Mouse (Mus musculus): ENCODE measurements at regions not wholly inside any gene's neighbourhood (a gene's known extent, or its start where the extent isn't known, plus 50 kb on each side); places are given as distances from the start of the nearest gene placed in this dataset.

- no peak overlapping the region for H3K4me3 ChIP-seq (ENCODE audit: low read length)
- no peak overlapping the region for H3K9ac ChIP-seq (ENCODE audit: low read length)
- no peak overlapping the region for H3K4me2 ChIP-seq (ENCODE audit: low read depth, low read length)
- H3K4me1 ChIP-seq (replicated peaks; ENCODE audit: control insufficient read depth, insufficient read depth, low read length), result no peaks in the 10 kb centered on the region
- no peak for ATAC-seq (ENCODE audit: low read depth)
- H3K36me3 ChIP-seq (ENCODE audit: control insufficient read depth, insufficient read depth, low read length), result no peaks in the 10 kb centered on the region
- no peaks in the 10 kb centered on the region for H3K27me3 ChIP-seq (ENCODE audit: control insufficient read depth, insufficient read depth, low read depth, low read length)
- H3K9me3 ChIP-seq (ENCODE audit: control insufficient read depth, low read length), result no peaks in the 10 kb centered on the region
- H3K27ac ChIP-seq (ENCODE audit: low read length), result no peak overlapping the region
- WGBS, result 46% methylated on average over 2 of the region's 2 CpGs
Measured at GRCm38 (mm10) chr12:90664436-90664835, 73.8 kb downstream of the Dio2 start.

- 76% methylated on average over 5 of the region's 5 CpGs for WGBS
- Histone ChIP-seq H3K4me1 (replicated peaks; ENCODE audit: control insufficient read depth, insufficient read depth, low read length) (no peaks in the 10 kb centered on the region), H3K9ac (ENCODE audit: low read length) (no peak overlapping the region), H3K4me2 (ENCODE audit: low read depth, low read length) (no peak overlapping the region), H3K4me3 (ENCODE audit: low read length) (no peak overlapping the region), H3K27me3 (ENCODE audit: control insufficient read depth, insufficient read depth, low read depth, low read length) (no peaks in the 10 kb centered on the region), H3K36me3 (ENCODE audit: control insufficient read depth, insufficient read depth, low read length) (no peaks in the 10 kb centered on the region), H3K27ac (ENCODE audit: low read length) (no peak overlapping the region), H3K9me3 (ENCODE audit: control insufficient read depth, low read length) (no peaks in the 10 kb centered on the region)
- ATAC-seq (ENCODE audit: low read depth), result no peak
Measured at GRCm38 (mm10) chr12:90645452-90645851, 92.8 kb downstream of the Dio2 start.

- H3K4me3 ChIP-seq (ENCODE audit: low read length), result no peak overlapping the region
- no peaks in the 10 kb centered on the region for H3K27me3 ChIP-seq (ENCODE audit: control insufficient read depth, insufficient read depth, low read depth, low read length)
- H3K9me3 ChIP-seq (ENCODE audit: control insufficient read depth, low read length), result no peaks in the 10 kb centered on the region
- no peak overlapping the region for H3K4me2 ChIP-seq (ENCODE audit: low read depth, low read length)
- peak; percentile 43; the same call in 1 of the 2 replicates for ATAC-seq (ENCODE audit: low read depth)
- no peak overlapping the region for H3K27ac ChIP-seq (ENCODE audit: low read length)
- H3K9ac ChIP-seq (ENCODE audit: low read length), result no peak overlapping the region
- 0% methylated on average over 1 of the region's 1 CpGs for WGBS
- H3K36me3 ChIP-seq (ENCODE audit: control insufficient read depth, insufficient read depth, low read length), result no peaks in the 10 kb centered on the region
- no peaks in the 10 kb centered on the region for H3K4me1 ChIP-seq (replicated peaks; ENCODE audit: control insufficient read depth, insufficient read depth, low read length)
Measured at GRCm38 (mm10) chr12:90643891-90644290, 94.3 kb downstream of the Dio2 start.

GRCm38 (mm10) chr12:90624856-90625255 is 113.4 kb downstream of the Dio2 start:
- Histone ChIP-seq H3K27me3 (ENCODE audit: control insufficient read depth, insufficient read depth, low read depth, low read length) (no peaks in the 10 kb centered on the region), H3K9me3 (ENCODE audit: control insufficient read depth, low read length) (no peaks in the 10 kb centered on the region), H3K27ac (ENCODE audit: low read length) (no peak overlapping the region), H3K4me2 (ENCODE audit: low read depth, low read length) (no peak overlapping the region), H3K9ac (ENCODE audit: low read length) (no peak overlapping the region), H3K4me3 (ENCODE audit: low read length) (no peak overlapping the region), H3K4me1 (replicated peaks; ENCODE audit: control insufficient read depth, insufficient read depth, low read length) (no peaks in the 10 kb centered on the region), H3K36me3 (ENCODE audit: control insufficient read depth, insufficient read depth, low read length) (no peaks in the 10 kb centered on the region)
- ATAC-seq (ENCODE audit: low read depth), result no peak

- no peak overlapping the region for H3K9ac ChIP-seq (ENCODE audit: low read length)
- H3K4me2 ChIP-seq (ENCODE audit: low read depth, low read length), result no peak overlapping the region
- no peaks in the 10 kb centered on the region for H3K4me1 ChIP-seq (replicated peaks; ENCODE audit: control insufficient read depth, insufficient read depth, low read length)
- no peak overlapping the region for H3K27ac ChIP-seq (ENCODE audit: low read length)
- no peak overlapping the region for H3K4me3 ChIP-seq (ENCODE audit: low read length)
- 73% methylated on average over 2 of the region's 2 CpGs for WGBS
- no peak for ATAC-seq (ENCODE audit: low read depth)
- H3K27me3 ChIP-seq (ENCODE audit: control insufficient read depth, insufficient read depth, low read depth, low read length), result no peaks in the 10 kb centered on the region
- H3K9me3 ChIP-seq (ENCODE audit: control insufficient read depth, low read length), result no peaks in the 10 kb centered on the region
- no peaks in the 10 kb centered on the region for H3K36me3 ChIP-seq (ENCODE audit: control insufficient read depth, insufficient read depth, low read length)
Measured at GRCm38 (mm10) chr12:90623426-90623825, 114.8 kb downstream of the Dio2 start.

- H3K9me3 ChIP-seq (ENCODE audit: control insufficient read depth, low read length), result no peaks in the 10 kb centered on the region
- H3K36me3 ChIP-seq (ENCODE audit: control insufficient read depth, insufficient read depth, low read length), result no peaks in the 10 kb centered on the region
- ATAC-seq (ENCODE audit: low read depth), result peak; percentile 75; the same call in 1 of the 2 replicates
- H3K4me1 ChIP-seq (replicated peaks; ENCODE audit: control insufficient read depth, insufficient read depth, low read length), result no peaks in the 10 kb centered on the region
- 41% methylated on average over 2 of the region's 2 CpGs for WGBS
- H3K27me3 ChIP-seq (ENCODE audit: control insufficient read depth, insufficient read depth, low read depth, low read length), result no peaks in the 10 kb centered on the region
- no peak overlapping the region for H3K27ac ChIP-seq (ENCODE audit: low read length)
- no peak overlapping the region for H3K9ac ChIP-seq (ENCODE audit: low read length)
- H3K4me2 ChIP-seq (ENCODE audit: low read depth, low read length), result no peak overlapping the region
- H3K4me3 ChIP-seq (ENCODE audit: low read length), result no peak overlapping the region
Measured at GRCm38 (mm10) chr12:90608810-90609209, 129.4 kb downstream of the Dio2 start.

GRCm38 (mm10) chr12:90607894-90608293 is 130.3 kb downstream of the Dio2 start:
- no peak overlapping the region for H3K4me3 ChIP-seq (ENCODE audit: low read length)
- 64% methylated on average over 6 of the region's 6 CpGs for WGBS
- H3K27me3 ChIP-seq (ENCODE audit: control insufficient read depth, insufficient read depth, low read depth, low read length), result no peaks in the 10 kb centered on the region
- no peak overlapping the region for H3K27ac ChIP-seq (ENCODE audit: low read length)
- no peaks in the 10 kb centered on the region for H3K4me1 ChIP-seq (replicated peaks; ENCODE audit: control insufficient read depth, insufficient read depth, low read length)
- H3K4me2 ChIP-seq (ENCODE audit: low read depth, low read length), result no peak overlapping the region
- no peak for ATAC-seq (ENCODE audit: low read depth)
- H3K9ac ChIP-seq (ENCODE audit: low read length), result no peak overlapping the region
- H3K36me3 ChIP-seq (ENCODE audit: control insufficient read depth, insufficient read depth, low read length), result no peaks in the 10 kb centered on the region
- H3K9me3 ChIP-seq (ENCODE audit: control insufficient read depth, low read length), result no peaks in the 10 kb centered on the region

- no peaks in the 10 kb centered on the region for H3K9me3 ChIP-seq (ENCODE audit: control insufficient read depth, low read length)
- H3K9ac ChIP-seq (ENCODE audit: low read length), result no peak overlapping the region
Measured at GRCm38 (mm10) chr12:90580006-90580405, 158.2 kb downstream of the Dio2 start.

GRCm38 (mm10) chr12:90576103-90576502 is 162.1 kb downstream of the Dio2 start:
- Histone ChIP-seq H3K4me3 (ENCODE audit: low read length) (no peak overlapping the region), H3K4me1 (replicated peaks; ENCODE audit: control insufficient read depth, insufficient read depth, low read length) (no peaks in the 10 kb centered on the region), H3K9me3 (ENCODE audit: control insufficient read depth, low read length) (no peaks in the 10 kb centered on the region), H3K36me3 (ENCODE audit: control insufficient read depth, insufficient read depth, low read length) (no peaks in the 10 kb centered on the region), H3K9ac (ENCODE audit: low read length) (no peak overlapping the region), H3K27ac (ENCODE audit: low read length) (no peak overlapping the region), H3K4me2 (ENCODE audit: low read depth, low read length) (no peak overlapping the region), H3K27me3 (ENCODE audit: control insufficient read depth, insufficient read depth, low read depth, low read length) (no peaks in the 10 kb centered on the region)
- ATAC-seq (ENCODE audit: low read depth), result no peak
- 50% methylated on average over 2 of the region's 2 CpGs for WGBS

More at GRCm38 (mm10) chr12:90580006-90580405, 158.2 kb downstream of the Dio2 start:
- no peak for ATAC-seq (ENCODE audit: low read depth)
- Histone ChIP-seq H3K4me3 (ENCODE audit: low read length) (no peak overlapping the region), H3K4me1 (replicated peaks; ENCODE audit: control insufficient read depth, insufficient read depth, low read length) (no peaks in the 10 kb centered on the region), H3K36me3 (ENCODE audit: control insufficient read depth, insufficient read depth, low read length) (no peaks in the 10 kb centered on the region), H3K27ac (ENCODE audit: low read length) (no peak overlapping the region), H3K27me3 (ENCODE audit: control insufficient read depth, insufficient read depth, low read depth, low read length) (no peaks in the 10 kb centered on the region), H3K4me2 (ENCODE audit: low read depth, low read length) (no peak overlapping the region)
- 89% methylated on average over 3 of the region's 3 CpGs for WGBS

GRCm38 (mm10) chr12:90571907-90572306 is 166.3 kb downstream of the Dio2 start:
- H3K9me3 ChIP-seq (ENCODE audit: control insufficient read depth, low read length), result no peaks in the 10 kb centered on the region
- 91% methylated on average over 5 of the region's 5 CpGs for WGBS
- H3K4me3 ChIP-seq (ENCODE audit: low read length), result no peak overlapping the region
- no peak overlapping the region for H3K4me2 ChIP-seq (ENCODE audit: low read depth, low read length)
- H3K36me3 ChIP-seq (ENCODE audit: control insufficient read depth, insufficient read depth, low read length), result no peaks in the 10 kb centered on the region
- no peaks in the 10 kb centered on the region for H3K27me3 ChIP-seq (ENCODE audit: control insufficient read depth, insufficient read depth, low read depth, low read length)
- H3K9ac ChIP-seq (ENCODE audit: low read length), result no peak overlapping the region
- no peak overlapping the region for H3K27ac ChIP-seq (ENCODE audit: low read length)
- ATAC-seq (ENCODE audit: low read depth), result no peak
- H3K4me1 ChIP-seq (replicated peaks; ENCODE audit: control insufficient read depth, insufficient read depth, low read length), result no peaks in the 10 kb centered on the region

All from lung, embryonic 16.5 days (tissue).